Mouse (Mus musculus) midbrain, embryonic 16.5 days (tissue): ENCODE data around the gene Olfr891. TPM values are rescaled to one million over a fixed set of nuclear protein-coding genes. Genes with fewer than 3 reads are reported as not detected.
"Not testable (repeated sequence)": the region's sequence is repeated elsewhere in the genome, so short reads cannot be mapped to it uniquely, and the experiment has no call there.

Source experiments
- ATAC-seq: fragments of 200-750 bp; cut with Nextera tagmentation; 2 replicates; pipeline ENCODE4 v1.8.0; 2017; ENCODE audit warnings: moderate TSS enrichment
- H3K27ac ChIP-seq: fragments of 300-500 bp; sonication (generic); 2 replicates; pipeline ENCODE4 v1.5.1; 2014; ENCODE audit warnings: mild to moderate bottlenecking, low read length, mixed read lengths
- H3K27me3 ChIP-seq: fragments of 300-500 bp; sonication (generic); 2 replicates; pipeline ENCODE4 v1.6.1; 2014; ENCODE audit warnings: low read depth, low read length, mixed read lengths; ENCODE audit not compliant: control insufficient read depth, insufficient read depth
- H3K36me3 ChIP-seq: fragments of 300-500 bp; sonication (generic); 2 replicates; pipeline ENCODE4 v1.6.1; 2014; ENCODE audit warnings: mild to moderate bottlenecking, low read length, moderate library complexity, mixed read lengths; ENCODE audit not compliant: control insufficient read depth, insufficient read depth
- H3K4me1 ChIP-seq: fragments of 300-500 bp; sonication (generic); 2 replicates; pipeline ENCODE4 v1.6.1; 2014; ENCODE audit warnings: mild to moderate bottlenecking, low read length, mixed read lengths; ENCODE audit not compliant: control insufficient read depth, insufficient read depth
- H3K4me2 ChIP-seq: fragments of 300-500 bp; sonication (generic); 2 replicates; pipeline ENCODE4 v1.6.1; 2014; ENCODE audit warnings: mild to moderate bottlenecking, low read length, mixed read lengths
- H3K4me3 ChIP-seq: fragments of 300-500 bp; sonication (generic); 2 replicates; pipeline ENCODE4 v1.5.1; 2014; ENCODE audit warnings: low read depth, mild to moderate bottlenecking, low read length, moderate library complexity, mixed read lengths
- H3K9ac ChIP-seq: fragments of 300-500 bp; sonication (generic); 2 replicates; pipeline ENCODE4 v1.6.1; 2014; ENCODE audit warnings: low read depth, low read length, mixed read lengths
- H3K9me3 ChIP-seq: fragments of 300-500 bp; sonication (generic); replicated peaks from 2 replicates; pipeline ENCODE4 v1.6.1; 2014; ENCODE audit warnings: mild to moderate bottlenecking, low read length, mixed read lengths; ENCODE audit not compliant: control insufficient read depth, poor library complexity, severe bottlenecking
- WGBS: fragments of 180-500 bp; shearing (Covaris S2); extraction: QIAGEN DNeasy Blood & Tissue Kit; methylation state at CpG from one replicate; pipeline ENCODE4 v1.1.7; 2014; 5-methylcytosine and 5-hydroxymethylcytosine counted together
- polyA plus RNA-seq: library from polyadenylated mRNA; unstranded; fragments of >200 nt; fragmentation: Nextera tagmentation; extraction: Ambion mirVana; gene quantifications from 2 replicates; pipeline ENCODE4 v1.2.1, GENCODE M21; 2015

The Olfr891 gene
- polyA plus RNA-seq: not detected in 2 replicates

DNA sequence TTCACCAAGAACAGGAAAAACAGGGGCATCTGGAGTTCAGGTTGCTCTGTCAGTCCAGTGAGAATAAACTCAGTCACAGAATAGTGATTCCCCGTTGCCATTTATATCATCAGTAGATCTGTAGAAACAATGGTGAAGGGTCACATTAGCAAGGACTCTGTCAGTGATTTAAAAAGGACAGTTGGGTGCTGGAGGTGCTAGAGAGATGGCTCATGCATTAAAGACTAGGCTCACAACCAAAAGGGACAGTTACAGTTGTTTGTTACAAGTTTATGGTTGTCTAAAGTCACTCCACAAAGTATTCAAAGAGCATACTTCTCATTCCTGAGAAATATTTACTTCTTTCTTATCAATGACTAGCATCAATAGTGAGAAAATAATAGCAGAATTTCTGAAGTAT, at the start of gene Olfr891:
TSS of gene Olfr891 (minus strand) at position 101 of the 400 bp plus-strand sequence.
- Histone ChIP-seq H3K9me3 (0 out of 2 replicates have a peak, but pooled peaks cover 2% of the 10 kb centered on the region), H3K27me3 (no peaks in the 10 kb centered on the region), H3K27ac (no peak within 1 kb of the TSS), H3K4me3 (no peak within 1 kb of the TSS), H3K9ac (no peak within 1 kb of the TSS), H3K4me1 (no peaks in the 10 kb centered on the region), H3K36me3 (no peaks in the 10 kb centered on the region), H3K4me2 (no peak within 1 kb of the TSS)
- no peak for ATAC-seq
- 85% methylated on average over 1 of the region's 1 CpGs for WGBS

DNA sequence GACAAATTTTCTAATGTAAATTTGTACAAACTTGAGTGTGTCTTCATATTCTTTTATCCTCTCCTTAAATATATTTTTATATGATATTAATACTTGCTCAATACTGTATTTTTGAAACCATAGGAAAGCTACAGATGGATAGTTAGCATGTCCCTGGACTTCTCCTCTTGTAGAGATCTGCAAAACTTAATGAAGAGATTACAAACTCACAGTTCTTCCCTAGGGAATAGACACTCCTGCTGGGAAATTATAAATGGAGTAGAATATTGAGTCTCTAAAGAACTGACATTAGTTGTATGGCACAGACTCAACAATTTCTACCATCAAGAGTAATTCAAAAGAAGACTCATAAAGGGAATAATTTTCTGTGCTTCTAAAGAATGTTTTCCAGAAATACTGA, 37.1 kb upstream of the Olfr891 start, which contains the start of gene Olfr894:
TSS of gene Olfr894 (plus strand) at position 301 of the 400 bp plus-strand sequence.
- Histone ChIP-seq H3K4me1 (no peaks in the 10 kb centered on the region), H3K9ac (no peak within 1 kb of the TSS), H3K27me3 (no peaks in the 10 kb centered on the region), H3K4me3 (no peak within 1 kb of the TSS), H3K9me3 (no peaks in the 10 kb centered on the region), H3K36me3 (no peaks in the 10 kb centered on the region), H3K4me2 (no peak within 1 kb of the TSS), H3K27ac (no peak within 1 kb of the TSS)
- ATAC-seq: no peak

DNA sequence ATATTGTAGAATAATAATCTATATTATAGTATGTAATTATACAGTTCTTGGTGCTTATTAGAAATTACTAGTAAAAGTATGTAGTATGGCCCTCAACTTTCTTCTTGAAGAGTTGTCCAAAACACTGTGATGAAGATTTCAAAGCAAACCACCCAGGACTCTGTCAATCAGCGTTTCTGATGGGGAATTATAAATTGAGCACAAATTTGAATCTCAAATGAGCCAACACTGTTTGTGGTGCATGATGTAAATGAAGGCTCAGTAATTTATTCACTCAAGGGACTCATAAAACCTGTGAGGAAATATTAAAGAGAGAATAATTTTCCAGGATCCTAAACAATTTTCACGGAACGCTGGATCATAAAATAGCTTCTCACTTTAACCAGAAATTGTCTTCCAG, 27.4 kb upstream of the Olfr891 start, which contains the start of gene Olfr893:
TSS of gene Olfr893 (plus strand) at position 301 of the 400 bp plus-strand sequence.
- H3K4me3 ChIP-seq: no peak within 1 kb of the TSS
- H3K9ac ChIP-seq: no peak within 1 kb of the TSS
- ATAC-seq: no peak

GRCm38 (mm10) chr9:38168341-38168740, 12.3 kb downstream of the Olfr891 start:
- not testable (repeated sequence) for ATAC-seq, H3K36me3 ChIP-seq, H3K9me3 ChIP-seq, H3K27ac ChIP-seq, H3K4me2 ChIP-seq, H3K27me3 ChIP-seq, H3K4me3 ChIP-seq, H3K9ac ChIP-seq, H3K4me1 ChIP-seq
- WGBS: 48% methylated on average over 2 of the region's 2 CpGs

More for the DNA sequence above, 27.4 kb upstream of the Olfr891 start, which contains the start of gene Olfr893:
- Histone ChIP-seq H3K27ac (no peak within 1 kb of the TSS), H3K4me1 (no peaks in the 10 kb centered on the region), H3K4me2 (no peak within 1 kb of the TSS), H3K36me3 (no peaks in the 10 kb centered on the region), H3K27me3 (no peaks in the 10 kb centered on the region), H3K9me3 (no peaks in the 10 kb centered on the region)
- WGBS: 72% methylated on average over 3 of the region's 3 CpGs

DNA sequence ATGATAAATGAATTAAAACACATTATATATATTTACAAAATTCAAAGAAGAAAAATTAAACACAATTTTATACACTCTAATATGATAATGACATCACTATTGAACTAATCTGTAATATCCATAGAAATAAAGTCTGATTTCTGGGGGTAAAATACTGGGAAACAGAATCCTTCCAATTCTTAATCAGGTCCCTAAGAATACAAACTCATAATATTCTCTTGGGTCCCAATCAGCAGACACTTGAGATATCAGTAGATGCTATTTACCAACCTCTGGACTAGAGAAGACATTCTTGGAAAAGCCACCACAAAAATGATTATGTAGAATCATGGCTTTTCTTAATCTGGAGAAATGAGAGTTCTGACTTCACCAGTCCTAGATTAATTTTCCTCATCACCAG, 38.4 kb downstream of the Olfr891 start, which contains the start of gene Olfr890:
TSS of gene Olfr890 (plus strand) at position 301 of the 400 bp plus-strand sequence.
- Histone ChIP-seq H3K4me2 (no peak within 1 kb of the TSS), H3K36me3 (no peaks in the 10 kb centered on the region), H3K27ac (no peak within 1 kb of the TSS), H3K27me3 (no peaks in the 10 kb centered on the region), H3K9me3 (no peaks in the 10 kb centered on the region; the same call in 1 of the 2 replicates), H3K4me3 (no peak within 1 kb of the TSS), H3K9ac (no peak within 1 kb of the TSS), H3K4me1 (no peaks in the 10 kb centered on the region)
- no peak for ATAC-seq

Other genes with a start within 250 kb of the Olfr891 start
- not detected in 2 replicates for gene Olfr881, start 189.0 kb downstream of the Olfr891 start, polyA plus RNA-seq
- gene Olfr883, start 155.0 kb downstream of the Olfr891 start, polyA plus RNA-seq: not detected in 2 replicates
- not detected in 2 replicates for gene Olfr884, start 134.3 kb downstream of the Olfr891 start, polyA plus RNA-seq
- not detected in 2 replicates for gene Olfr885, start 119.5 kb downstream of the Olfr891 start, polyA plus RNA-seq
- gene Olfr887, start 96.7 kb downstream of the Olfr891 start, polyA plus RNA-seq: not detected in 2 replicates
- gene Olfr888, start 72.7 kb downstream of the Olfr891 start, polyA plus RNA-seq: not detected in 2 replicates
- 0.03 and 0.07 TPM in 2 replicates for gene Olfr889, start 65.6 kb downstream of the Olfr891 start, polyA plus RNA-seq
- gene Olfr890, start 38.3 kb downstream of the Olfr891 start, polyA plus RNA-seq: not detected in 2 replicates
- gene Olfr893, start 27.5 kb upstream of the Olfr891 start, polyA plus RNA-seq: not detected in 2 replicates
- gene Olfr894, start 37.2 kb upstream of the Olfr891 start, polyA plus RNA-seq: not detected in 2 replicates
- not detected in 2 replicates for gene Olfr143, start 72.0 kb upstream of the Olfr891 start, polyA plus RNA-seq
- gene Olfr895, start 87.0 kb upstream of the Olfr891 start, polyA plus RNA-seq: not detected in 2 replicates
- not detected in 2 replicates for gene Olfr896-ps1, start 110.3 kb upstream of the Olfr891 start, polyA plus RNA-seq
- not detected in 2 replicates for gene Olfr25, start 148.2 kb upstream of the Olfr891 start, polyA plus RNA-seq
- not detected in 2 replicates for gene Olfr898, start 167.6 kb upstream of the Olfr891 start, polyA plus RNA-seq
- gene Olfr250, start 186.1 kb upstream of the Olfr891 start, polyA plus RNA-seq: not detected in 2 replicates
- not detected in 2 replicates for gene Olfr251, start 196.3 kb upstream of the Olfr891 start, polyA plus RNA-seq
- not detected in 2 replicates for gene Olfr147, start 220.9 kb upstream of the Olfr891 start, polyA plus RNA-seq
- not detected in 2 replicates for gene Olfr901, start 248.6 kb upstream of the Olfr891 start, polyA plus RNA-seq